Mouse (Mus musculus) kidney, postnatal 25 days (tissue): ENCODE measurements around the gene Hcfc1r1.

Experiments used
- DNase-seq, 2 experiments: peaks; one replicate each; pipeline ENCODE4 v3.0.0; 2021; ENCODE audit warnings: mixed read lengths in 2 of 2

Hcfc1r1 gene

DNA sequence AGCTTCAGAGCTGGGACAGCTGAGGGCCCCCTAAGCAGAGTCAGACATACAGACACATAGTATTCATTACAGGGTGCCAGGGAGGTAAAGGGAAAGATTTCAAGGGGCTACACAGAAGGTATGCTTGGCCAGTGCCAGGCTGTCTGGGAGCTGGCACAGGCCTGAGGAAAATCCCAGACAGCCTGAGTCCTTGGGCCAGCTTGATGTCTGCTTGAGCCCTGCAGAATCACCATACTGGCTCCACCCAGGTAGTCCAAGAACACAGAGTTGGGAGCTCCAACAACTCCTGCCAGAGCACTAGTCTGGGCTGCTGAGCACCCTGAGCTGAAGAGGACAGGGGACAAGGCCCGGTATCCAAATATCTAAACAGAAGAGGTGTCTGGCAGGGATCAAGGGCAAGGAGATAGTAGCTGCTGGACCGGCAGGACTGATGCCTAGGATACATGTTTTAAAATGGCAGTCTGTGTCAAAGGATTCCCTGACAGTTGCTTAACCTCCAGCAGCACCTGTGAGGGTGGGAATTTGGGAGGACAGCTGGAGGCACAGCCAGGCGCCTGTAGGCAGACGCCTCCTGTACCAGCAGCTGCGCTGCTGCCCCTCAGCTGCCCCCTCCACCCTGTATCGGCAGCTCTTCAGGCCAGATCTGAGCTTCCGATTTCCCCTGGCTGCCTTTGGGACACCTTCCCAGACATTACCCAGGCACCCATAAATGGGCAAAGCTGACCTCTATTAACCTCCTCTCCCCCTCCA, 49.2 kb downstream of the Hcfc1r1 start, which contains the start of gene 1520401A03Rik:
Gene 1520401A03Rik (minus strand): TSS at position 408 of the 750 bp plus-strand sequence.
- no peak for DNase-seq
